Mouse (Mus musculus): Measurements from ENCODE around the gene Shisa8. TPM values are rescaled to one million over a fixed set of nuclear protein-coding genes. Genes with fewer than 3 reads are reported as not detected.
A peak's percentile ranks its signal among the peaks of the same experiment; 100 is the strongest.

Shisa8 gene
- polyA plus RNA-seq, 1 experiment = 65.4 TPM

- DNase-seq = peak; percentile 42 to 45
- no peak overlapping the region for H3K27ac ChIP-seq (ENCODE audit: insufficient read depth, low read length)
- TF ChIP-seq CTCF (IDR thresholded peaks at IDR 0.05; ENCODE audit: borderline replicate concordance, insufficient read depth, low read depth, low read length) (no peak), POLR2A (IDR thresholded peaks at IDR 0.05; ENCODE audit: borderline replicate concordance, insufficient read depth, low read length) (no peak)
- H3K4me3 ChIP-seq (replicated peaks; ENCODE audit: insufficient read depth, low read depth, low read length) = no peak overlapping the region
- peaks cover 60% of the 10 kb centered on the region for H3K4me1 ChIP-seq (ENCODE audit: control insufficient read depth, insufficient read depth, low read length)
- 49% methylated on average over 12 of the region's 12 CpGs for WGBS
- no peaks in the 10 kb centered on the region for H3K27me3 ChIP-seq (ENCODE audit: control insufficient read depth, insufficient read depth, low read length)
These were observed 13.1 kb downstream of the Shisa8 start for GRCm38 (mm10) chr15:82199546-82199945.

- 89% methylated on average over 7 of the region's 7 CpGs for WGBS
- DNase-seq = no peak
These were observed 14.3 kb downstream of the Shisa8 start for GRCm38 (mm10) chr15:82198342-82198741.

GRCm38 (mm10) chr15:82197937-82198336, 14.7 kb downstream of the Shisa8 start:
- WGBS = 72% methylated on average over 11 of the region's 11 CpGs

More at GRCm38 (mm10) chr15:82198342-82198741, 14.3 kb downstream of the Shisa8 start:
- no peak for TF ChIP-seq POLR2A (IDR thresholded peaks at IDR 0.05; ENCODE audit: borderline replicate concordance, insufficient read depth, low read length)
- H3K4me3 ChIP-seq (replicated peaks; ENCODE audit: insufficient read depth, low read depth, low read length) = no peak overlapping the region
- H3K4me1 ChIP-seq (ENCODE audit: control insufficient read depth, insufficient read depth, low read length) = peaks cover 48% of the 10 kb centered on the region
- no peak overlapping the region for H3K27ac ChIP-seq (ENCODE audit: insufficient read depth, low read length)
- no peaks in the 10 kb centered on the region for H3K27me3 ChIP-seq (ENCODE audit: control insufficient read depth, insufficient read depth, low read length)

GRCm38 (mm10) chr15:82197246-82197750, 15.3 kb downstream of the Shisa8 start:
- DNase-seq = no peak
- 66% methylated on average over 10 of the region's 10 CpGs for WGBS
- H3K27me3 ChIP-seq (ENCODE audit: control insufficient read depth, insufficient read depth, low read length) = no peaks in the 10 kb centered on the region
- no peak overlapping the region for H3K4me3 ChIP-seq (replicated peaks; ENCODE audit: insufficient read depth, low read depth, low read length)
- TF ChIP-seq POLR2A (IDR thresholded peaks at IDR 0.05; ENCODE audit: borderline replicate concordance, insufficient read depth, low read length) (no peak), CTCF (IDR thresholded peaks at IDR 0.05; ENCODE audit: borderline replicate concordance, insufficient read depth, low read depth, low read length) (no peak)
- no peak overlapping the region for H3K27ac ChIP-seq (ENCODE audit: insufficient read depth, low read length)
- H3K4me1 ChIP-seq (ENCODE audit: control insufficient read depth, insufficient read depth, low read length) = peaks cover 38% of the 10 kb centered on the region

More at GRCm38 (mm10) chr15:82197937-82198336, 14.7 kb downstream of the Shisa8 start:
- Histone ChIP-seq H3K4me3 (replicated peaks; ENCODE audit: insufficient read depth, low read depth, low read length) (no peak overlapping the region), H3K27ac (ENCODE audit: insufficient read depth, low read length) (no peak overlapping the region), H3K27me3 (ENCODE audit: control insufficient read depth, insufficient read depth, low read length) (no peaks in the 10 kb centered on the region), H3K4me1 (ENCODE audit: control insufficient read depth, insufficient read depth, low read length) (peaks cover 43% of the 10 kb centered on the region)
- TF ChIP-seq CTCF (IDR thresholded peaks at IDR 0.05; ENCODE audit: borderline replicate concordance, insufficient read depth, low read depth, low read length) (no peak), POLR2A (IDR thresholded peaks at IDR 0.05; ENCODE audit: borderline replicate concordance, insufficient read depth, low read length) (no peak)
- peak in 1 of 2 experiments; percentile 38 for DNase-seq

GRCm38 (mm10) chr15:82196300-82196699, 16.3 kb downstream of the Shisa8 start:
- DNase-seq = peak; percentile 62 to 63
- Histone ChIP-seq H3K4me3 (replicated peaks; ENCODE audit: insufficient read depth, low read depth, low read length) (no peak overlapping the region), H3K27me3 (ENCODE audit: control insufficient read depth, insufficient read depth, low read length) (no peaks in the 10 kb centered on the region), H3K4me1 (ENCODE audit: control insufficient read depth, insufficient read depth, low read length) (peaks cover 32% of the 10 kb centered on the region), H3K27ac (ENCODE audit: insufficient read depth, low read length) (no peak overlapping the region)
- TF ChIP-seq CTCF (IDR thresholded peaks at IDR 0.05; ENCODE audit: borderline replicate concordance, insufficient read depth, low read depth, low read length) = no peak
- TF ChIP-seq POLR2A (IDR thresholded peaks at IDR 0.05; ENCODE audit: borderline replicate concordance, insufficient read depth, low read length) = no peak
- 20% methylated on average over 12 of the region's 12 CpGs for WGBS

- no peak overlapping the region for H3K4me3 ChIP-seq (replicated peaks; ENCODE audit: insufficient read depth, low read depth, low read length)
- WGBS = 43% methylated on average over 8 of the region's 8 CpGs
- TF ChIP-seq POLR2A (IDR thresholded peaks at IDR 0.05; ENCODE audit: borderline replicate concordance, insufficient read depth, low read length) = no peak
- no peak for TF ChIP-seq CTCF (IDR thresholded peaks at IDR 0.05; ENCODE audit: borderline replicate concordance, insufficient read depth, low read depth, low read length)
- peaks cover 18% of the 10 kb centered on the region for H3K4me1 ChIP-seq (ENCODE audit: control insufficient read depth, insufficient read depth, low read length)
- DNase-seq = no peak
- no peak overlapping the region for H3K27ac ChIP-seq (ENCODE audit: insufficient read depth, low read length)
- no peaks in the 10 kb centered on the region for H3K27me3 ChIP-seq (ENCODE audit: control insufficient read depth, insufficient read depth, low read length)
These were observed 20.0 kb downstream of the Shisa8 start for GRCm38 (mm10) chr15:82192617-82193016.

- peak in 1 of 2 experiments; percentile 42 for DNase-seq
- Histone ChIP-seq H3K27ac (ENCODE audit: insufficient read depth, low read length) (no peak overlapping the region), H3K4me1 (ENCODE audit: control insufficient read depth, insufficient read depth, low read length) (peaks cover 13% of the 10 kb centered on the region), H3K27me3 (ENCODE audit: control insufficient read depth, insufficient read depth, low read length) (no peaks in the 10 kb centered on the region), H3K4me3 (replicated peaks; ENCODE audit: insufficient read depth, low read depth, low read length) (no peak overlapping the region)
- 32% methylated on average over 10 of the region's 10 CpGs for WGBS
- TF ChIP-seq CTCF (IDR thresholded peaks at IDR 0.05; ENCODE audit: borderline replicate concordance, insufficient read depth, low read depth, low read length) (no peak), POLR2A (IDR thresholded peaks at IDR 0.05; ENCODE audit: borderline replicate concordance, insufficient read depth, low read length) (no peak)
These were observed 24.0 kb downstream of the Shisa8 start for GRCm38 (mm10) chr15:82188481-82189240.

- H3K4me1 ChIP-seq (ENCODE audit: control insufficient read depth, insufficient read depth, low read length) = peaks cover 13% of the 10 kb centered on the region
- no peak overlapping the region for H3K27ac ChIP-seq (ENCODE audit: insufficient read depth, low read length)
- WGBS = 88% methylated on average over 1 of the region's 1 CpGs
- no peak for TF ChIP-seq CTCF (IDR thresholded peaks at IDR 0.05; ENCODE audit: borderline replicate concordance, insufficient read depth, low read depth, low read length)
- no peak for TF ChIP-seq POLR2A (IDR thresholded peaks at IDR 0.05; ENCODE audit: borderline replicate concordance, insufficient read depth, low read length)
- H3K27me3 ChIP-seq (ENCODE audit: control insufficient read depth, insufficient read depth, low read length) = no peaks in the 10 kb centered on the region
- no peak overlapping the region for H3K4me3 ChIP-seq (replicated peaks; ENCODE audit: insufficient read depth, low read depth, low read length)
- no peak for DNase-seq
These were observed 24.7 kb downstream of the Shisa8 start for GRCm38 (mm10) chr15:82187924-82188323.

All from cerebellum, adult 2 months (tissue).